Mouse (Mus musculus) intestine, embryonic 14.5 days (tissue): Measurements from ENCODE around the gene Gm21119. TPM values are rescaled to one million over a fixed set of nuclear protein-coding genes. Genes with fewer than 3 reads are reported as not detected.
"Not testable (repeated sequence)": the region's sequence is repeated elsewhere in the genome, so short reads cannot be mapped to it uniquely, and the experiment has no call there.

Source experiments
- ATAC-seq: fragments of 200-750 bp; cut with Nextera tagmentation; replicated peaks from 2 replicates; pipeline ENCODE4 v1.8.0; 2017; ENCODE audit warnings: low read depth, moderate number of reproducible peaks, moderate TSS enrichment, moderate library complexity; ENCODE audit not compliant: low FRiP score, low TSS enrichment
- DNase-seq: peaks from one replicate; pipeline ENCODE4 v3.0.0-alpha.2; 2018; ENCODE audit warnings: low spot score
- H3K27ac ChIP-seq: fragments of 300-500 bp; sonication (generic); 2 replicates; pipeline ENCODE4 v1.5.1; 2014; ENCODE audit warnings: low read depth, mild to moderate bottlenecking, control low read depth
- H3K27me3 ChIP-seq: fragments of 300-500 bp; sonication (generic); replicated peaks from 2 replicates; pipeline ENCODE4 v1.6.1; 2014; ENCODE audit warnings: low read length, control low read depth; ENCODE audit not compliant: control insufficient read depth, insufficient read depth
- H3K36me3 ChIP-seq: fragments of 300-500 bp; sonication (generic); 2 replicates; pipeline ENCODE4 v1.6.1; 2014; ENCODE audit warnings: low read length, control low read depth; ENCODE audit not compliant: control insufficient read depth, insufficient read depth
- H3K4me1 ChIP-seq: fragments of 300-500 bp; sonication (generic); replicated peaks from 2 replicates; pipeline ENCODE4 v1.6.1; 2014; ENCODE audit warnings: low read length, control low read depth, mixed read lengths; ENCODE audit not compliant: control insufficient read depth, insufficient read depth
- H3K4me2 ChIP-seq: fragments of 300-500 bp; sonication (generic); 2 replicates; pipeline ENCODE4 v1.6.1; 2014; ENCODE audit warnings: low read length
- H3K4me3 ChIP-seq: fragments of 300-500 bp; sonication (generic); 2 replicates; pipeline ENCODE4 v1.5.1; 2014; ENCODE audit warnings: low read depth, low read length, control low read depth, mixed read lengths
- H3K9ac ChIP-seq: fragments of 300-500 bp; sonication (generic); 2 replicates; pipeline ENCODE4 v1.6.1; 2014; ENCODE audit warnings: mild to moderate bottlenecking, low read length
- H3K9me3 ChIP-seq: fragments of 300-500 bp; sonication (generic); 2 replicates; pipeline ENCODE4 v1.6.1; 2016; ENCODE audit warnings: low read length, control low read depth; ENCODE audit not compliant: control insufficient read depth
- WGBS: fragments of 180-500 bp; shearing (Covaris S2); extraction: QIAGEN DNeasy Blood & Tissue Kit; methylation state at CpG from one replicate; pipeline ENCODE4 v1.1.7; 2014; 5-methylcytosine and 5-hydroxymethylcytosine counted together
- polyA plus RNA-seq: library from polyadenylated mRNA; unstranded; fragments of >200 nt; fragmentation: Nextera tagmentation; extraction: Ambion mirVana; gene quantifications from 2 replicates; pipeline ENCODE4 v1.2.1, GENCODE M21; 2014

Gm21119 gene
- polyA plus RNA-seq, 1 experiment from 2014 or later = 1.2 TPM

DNA sequence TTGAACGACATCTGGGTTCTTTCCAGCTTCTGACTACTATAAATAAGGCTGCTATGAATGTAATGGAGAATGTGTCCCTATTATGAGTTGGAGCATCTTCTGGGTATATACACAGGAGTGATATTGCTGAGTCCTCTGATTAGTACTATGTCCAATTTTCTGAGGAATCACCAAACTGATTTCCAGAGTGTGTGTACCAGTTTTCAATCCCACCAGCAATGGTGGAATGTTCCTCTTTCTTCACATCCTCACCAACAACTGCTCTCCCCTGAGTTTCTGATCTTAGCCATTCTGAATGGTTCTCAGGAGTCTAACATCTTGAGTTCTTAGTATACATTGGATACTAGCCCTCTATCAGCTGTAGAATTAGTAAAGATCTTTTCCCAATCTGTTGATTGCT, 16.0 kb downstream of the Gm21119 start:
- H3K4me2 ChIP-seq, DNase-seq, H3K27ac ChIP-seq, H3K9me3 ChIP-seq, ATAC-seq, H3K9ac ChIP-seq, H3K4me1 ChIP-seq, H3K4me3 ChIP-seq, H3K27me3 ChIP-seq, H3K36me3 ChIP-seq: not testable (repeated sequence)
- WGBS = 65% methylated on average over 1 of the region's 1 CpGs

GRCm38 (mm10) chr8:20637931-20638330, 23.2 kb downstream of the Gm21119 start:
- H3K4me2 ChIP-seq, H3K9me3 ChIP-seq, H3K9ac ChIP-seq, ATAC-seq, H3K4me1 ChIP-seq, DNase-seq, H3K27ac ChIP-seq, H3K27me3 ChIP-seq, H3K4me3 ChIP-seq, H3K36me3 ChIP-seq: not testable (repeated sequence)
- no CpG with 5 or more reads among the region's 1 CpGs for WGBS

GRCm38 (mm10) chr8:20643536-20643935, 28.8 kb downstream of the Gm21119 start:
- not testable (repeated sequence) for H3K4me3 ChIP-seq, DNase-seq, H3K27me3 ChIP-seq, ATAC-seq, H3K36me3 ChIP-seq, H3K27ac ChIP-seq, H3K9me3 ChIP-seq, H3K4me1 ChIP-seq, H3K9ac ChIP-seq, H3K4me2 ChIP-seq
- no CpG with 5 or more reads among the region's 1 CpGs for WGBS

- DNase-seq, ATAC-seq, H3K4me2 ChIP-seq, H3K27me3 ChIP-seq, H3K4me3 ChIP-seq, H3K27ac ChIP-seq, H3K9me3 ChIP-seq, H3K9ac ChIP-seq, H3K36me3 ChIP-seq, H3K4me1 ChIP-seq: not testable (repeated sequence)
These were observed 38.3 kb downstream of the Gm21119 start for GRCm38 (mm10) chr8:20652976-20653375.

DNA sequence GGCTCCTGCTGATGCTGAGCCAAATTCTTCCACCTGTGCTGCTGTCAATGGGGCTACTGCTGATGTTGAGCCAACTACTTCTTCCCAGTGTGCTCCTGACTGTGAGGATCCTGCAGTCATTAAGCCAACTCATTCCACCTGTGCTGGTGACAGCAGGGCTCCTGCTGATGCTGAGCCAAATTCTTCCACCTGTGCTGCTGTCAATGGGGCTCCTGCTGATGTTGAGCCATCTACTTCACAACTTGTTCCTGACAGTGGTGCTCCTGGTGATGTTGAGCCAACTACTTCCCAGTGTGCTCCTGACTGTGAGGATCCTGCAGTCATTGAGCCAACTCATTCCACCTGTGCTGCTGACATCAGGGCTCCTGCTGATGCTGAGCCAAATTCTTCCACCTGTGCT, 63.7 kb downstream of the Gm21119 start:
- not testable (repeated sequence) for H3K36me3 ChIP-seq, H3K27ac ChIP-seq, H3K4me3 ChIP-seq, H3K27me3 ChIP-seq, H3K4me2 ChIP-seq, DNase-seq, H3K4me1 ChIP-seq, H3K9ac ChIP-seq, H3K9me3 ChIP-seq, ATAC-seq
